Mouse (Mus musculus): Measurements from ENCODE around the gene Camk2g.

GRCm38 (mm10) chr14:20694884-20695760 is 98.8 kb downstream of the Camk2g start, which contains the start of gene Fut11:
- no peak for TF ChIP-seq CTCF (IDR thresholded peaks at IDR 0.05; ENCODE audit: low read depth)
- TF ChIP-seq EP300 (IDR thresholded peaks at IDR 0.05; ENCODE audit: low read depth): no peak

All from liver, embryonic 14.5 days (tissue).